Mouse (Mus musculus) olfactory bulb, adult 2 months (tissue): Measurements from ENCODE around the gene Etv1.

Experiments used
- CTCF ChIP-seq: fragments of 200-500 bp; IDR thresholded peaks from 2 replicates; pipeline ENCODE4 v1.5.1; 2012; ENCODE audit warnings: low read depth, mild to moderate bottlenecking, low read length, moderate library complexity; ENCODE audit not compliant: insufficient read depth
- POLR2A ChIP-seq: fragments of 200-500 bp; IDR thresholded peaks from 2 replicates; pipeline ENCODE4 v1.6.1; 2012; ENCODE audit warnings: mild to moderate bottlenecking, low read depth, low read length, moderate library complexity; ENCODE audit not compliant: insufficient read depth

DNA sequence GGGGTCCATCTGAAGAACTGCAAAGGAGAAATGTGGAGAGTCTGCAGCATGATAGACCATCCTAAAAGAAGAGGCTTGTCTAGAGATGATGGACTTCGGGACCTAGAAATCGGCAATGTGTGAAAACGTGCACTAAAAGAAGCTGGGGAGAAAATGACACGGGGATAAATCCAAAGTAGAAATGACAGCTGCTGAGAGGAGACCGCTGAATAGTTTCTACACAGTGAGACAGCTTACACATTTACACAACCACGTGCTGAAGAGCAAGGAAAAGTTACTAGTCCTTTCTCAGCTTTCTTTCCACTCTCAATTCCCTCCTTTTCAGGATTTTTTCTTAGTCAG is 1.3 kb upstream of the Etv1 start:
- TF ChIP-seq POLR2A (no peak), CTCF (no peak)
